In genomic region chr8:94213819-94214218, GRCm38 (mm10) we compare ENCODE assay signal across 8 mouse cellular contexts. TPM values are rescaled to one million over a fixed set of nuclear protein-coding genes. Genes with fewer than 3 reads are reported as not detected.
DNase-seq lines count a peak whose midpoint lies in the region; ATAC-seq and TF ChIP-seq lines count a peak whose summit lies in the region.

No protein-coding gene starts in this region.

- 64% methylated on average over 6 of the region's 6 CpGs for WGBS in heart, embryonic 15.5 days
- WGBS in forebrain, postnatal 0 days = 18% methylated on average over 6 of the region's 6 CpGs
- 60% methylated on average over 6 of the region's 6 CpGs for WGBS in midbrain, embryonic 11.5 days

- no peak for ATAC-seq in heart, embryonic 15.5 days (replicated peaks; ENCODE audit: insufficient number of reproducible peaks, insufficient read depth, low FRiP score, low read depth)
- ATAC-seq in forebrain, postnatal 0 days = no peak
- ATAC-seq in midbrain, embryonic 11.5 days (ENCODE audit: low FRiP score) = no peak
- no peak for ATAC-seq in granulocyte monocyte progenitor cell, adult 5-6 weeks (replicated peaks; ENCODE audit: poor library complexity, severe bottlenecking)

- no peaks in the 10 kb centered on the region for H3K27me3 ChIP-seq in heart, embryonic 15.5 days
- no peaks in the 10 kb centered on the region for H3K27me3 ChIP-seq in forebrain, postnatal 0 days (ENCODE audit: insufficient read depth, low read length)
- H3K27me3 ChIP-seq in midbrain, embryonic 11.5 days (ENCODE audit: control insufficient read depth, insufficient read depth, low read length) = no peaks in the 10 kb centered on the region; the same call in 1 of the 2 replicates

- H3K9ac ChIP-seq in heart, embryonic 15.5 days = peak overlapping the region; percentile 26
- H3K9ac ChIP-seq in forebrain, postnatal 0 days = peak overlapping the region; percentile 74; the same call in 1 of the 2 replicates
- H3K9ac ChIP-seq in midbrain, embryonic 11.5 days (ENCODE audit: low read length) = peak overlapping the region; percentile 47

- H3K4me3 ChIP-seq in heart, embryonic 15.5 days = peak overlapping the region; percentile 83
- peak overlapping the region; percentile 78 for H3K4me3 ChIP-seq in forebrain, postnatal 0 days (ENCODE audit: low read depth, low read length)
- H3K4me3 ChIP-seq in midbrain, embryonic 11.5 days (ENCODE audit: low read depth, low read length) = peak overlapping the region; percentile 86; the same call in 1 of the 2 replicates

- peak overlapping the region; percentile 72 for H3K4me2 ChIP-seq in heart, embryonic 15.5 days
- H3K4me2 ChIP-seq in forebrain, postnatal 0 days (ENCODE audit: low read depth) = peak overlapping the region; percentile 80
- peak overlapping the region; percentile 90 for H3K4me2 ChIP-seq in midbrain, embryonic 11.5 days

- no peaks in the 10 kb centered on the region for H3K36me3 ChIP-seq in heart, embryonic 15.5 days
- no peaks in the 10 kb centered on the region for H3K36me3 ChIP-seq in forebrain, postnatal 0 days (ENCODE audit: insufficient read depth)
- no peaks in the 10 kb centered on the region for H3K36me3 ChIP-seq in midbrain, embryonic 11.5 days (ENCODE audit: control insufficient read depth, insufficient read depth, low read length)

- H3K4me1 ChIP-seq in heart, embryonic 15.5 days (replicated peaks) = peaks cover 18% of the 10 kb centered on the region
- H3K4me1 ChIP-seq in forebrain, postnatal 0 days (ENCODE audit: insufficient read depth) = 0 out of 2 replicates have a peak, but pooled peaks cover 3% of the 10 kb centered on the region
- H3K4me1 ChIP-seq in midbrain, embryonic 11.5 days (ENCODE audit: control insufficient read depth, insufficient read depth, low read length) = peaks cover 8% of the 10 kb centered on the region

- peak overlapping the region; percentile 73 for H3K27ac ChIP-seq in heart, embryonic 15.5 days
- H3K27ac ChIP-seq in forebrain, postnatal 0 days (ENCODE audit: low read depth, low read length) = peak overlapping the region; percentile 64; the same call in 1 of the 2 replicates
- no peak overlapping the region for H3K27ac ChIP-seq in midbrain, embryonic 11.5 days (ENCODE audit: low read depth, low read length)

- DNase-seq in heart, adult 8-10 months (ENCODE audit: low spot score) = no peak
- DNase-seq in MN1 (ENCODE audit: low spot score) = peak; percentile 46
- DNase-seq in forebrain, postnatal 0 days = no peak
- no peak for DNase-seq in midbrain, embryonic 11.5 days (ENCODE audit: low spot score, missing footprints)
- no peak for DNase-seq in ovary, postnatal 10 days (ENCODE audit: low spot score)
- no peak for DNase-seq in B cell, adult 2 months

- no peaks in the 10 kb centered on the region for H3K9me3 ChIP-seq in heart, embryonic 15.5 days (replicated peaks)
- no peaks in the 10 kb centered on the region for H3K9me3 ChIP-seq in forebrain, postnatal 0 days (ENCODE audit: low read length)
- no peaks in the 10 kb centered on the region for H3K9me3 ChIP-seq in midbrain, embryonic 11.5 days (ENCODE audit: control insufficient read depth, low read length)

- TF ChIP-seq CTCF in forebrain, postnatal 0 days (IDR thresholded peaks at IDR 0.05; ENCODE audit: low read depth) = no peak

RNA-seq across cellular contexts. Expression of gene Nup93, which starts 0.5 kb away (rescaled TPM):
- polyA plus RNA-seq in heart, embryonic 15.5 days (2015; fragmentation: Nextera tagmentation; extraction: Ambion mirVana) = 51.6 and 60.7 TPM in 2 replicates
- 10 to 100 TPM; 12.4 to 17.9 (median 15.4) TPM for total RNA-seq in heart, adult 8-10 months (2022)
- 43.7 and 44.5 TPM in 2 replicates for total RNA-seq in forebrain, postnatal 0 days (2014; rRNA removed)
- polyA plus RNA-seq in forebrain, postnatal 0 days (2015; fragmentation: Nextera tagmentation; extraction: Ambion mirVana) = 31.4 and 36.7 TPM in 2 replicates
- 118 and 121 TPM in 2 replicates for polyA plus RNA-seq in midbrain, embryonic 11.5 days (2014; fragmentation: Nextera tagmentation; extraction: Ambion mirVana)
- total RNA-seq in granulocyte monocyte progenitor cell, adult 5-6 weeks (2014; fragmentation: Nextera tagmentation) = 38.9 and 45.1 TPM in 2 replicates
- total RNA-seq in granulocyte monocyte progenitor cell, adult 5-6 weeks (2017) = 45.5 and 46.0 TPM in 2 replicates

RNA-seq across cellular contexts. Expression of gene Mt1, which starts 34.9 kb away (rescaled TPM):
- polyA plus RNA-seq in heart, embryonic 15.5 days (2015; fragmentation: Nextera tagmentation; extraction: Ambion mirVana) = 432 and 538 TPM in 2 replicates
- 100 to 1,000 TPM; 196 to 496 (median 239) TPM for total RNA-seq in heart, adult 8-10 months (2022)
- 205 and 418 TPM in 2 replicates for total RNA-seq in forebrain, postnatal 0 days (2014; rRNA removed)
- polyA plus RNA-seq in forebrain, postnatal 0 days (2015; fragmentation: Nextera tagmentation; extraction: Ambion mirVana) = 386 and 411 TPM in 2 replicates
- polyA plus RNA-seq in midbrain, embryonic 11.5 days (2014; fragmentation: Nextera tagmentation; extraction: Ambion mirVana) = 87.0 and 94.1 TPM in 2 replicates
- 120 and 175 TPM in 2 replicates for total RNA-seq in granulocyte monocyte progenitor cell, adult 5-6 weeks (2014; fragmentation: Nextera tagmentation)
- total RNA-seq in granulocyte monocyte progenitor cell, adult 5-6 weeks (2017) = 233 and 290 TPM in 2 replicates

RNA-seq across cellular contexts. Expression of gene Mt2, which starts 41.4 kb away (rescaled TPM):
- 47.8 and 51.2 TPM in 2 replicates for polyA plus RNA-seq in heart, embryonic 15.5 days (2015; fragmentation: Nextera tagmentation; extraction: Ambion mirVana)
- total RNA-seq in heart, adult 8-10 months (2022) = 100 to 1,000 TPM in 1 of 4 experiments, 10 to 100 TPM in 3; 34.4 to 168 (median 56.0) TPM
- 36.4 and 88.1 TPM in 2 replicates for total RNA-seq in forebrain, postnatal 0 days (2014; rRNA removed)
- 139 and 143 TPM in 2 replicates for polyA plus RNA-seq in forebrain, postnatal 0 days (2015; fragmentation: Nextera tagmentation; extraction: Ambion mirVana)
- 22.9 and 29.8 TPM in 2 replicates for polyA plus RNA-seq in midbrain, embryonic 11.5 days (2014; fragmentation: Nextera tagmentation; extraction: Ambion mirVana)
- 0.82 and 4.7 TPM in 2 replicates for total RNA-seq in granulocyte monocyte progenitor cell, adult 5-6 weeks (2014; fragmentation: Nextera tagmentation)
- total RNA-seq in granulocyte monocyte progenitor cell, adult 5-6 weeks (2017) = 3.9 and 8.7 TPM in 2 replicates
